Mouse (Mus musculus) pancreas, adult 10 weeks (tissue): ENCODE data around the gene Btbd35f5. TPM values are rescaled to one million over a fixed set of nuclear protein-coding genes. Genes with fewer than 3 reads are reported as not detected.

Source experiments
- polyA plus RNA-seq: library from polyadenylated mRNA; stranded (reverse); fragments of 350-450 nt; fragmentation: Illumina TruSeq; extraction: RNeasy Lipid Tissue Mini Kit (QIAGEN cat#74804); gene quantifications from one replicate; pipeline ENCODE4 v1.2.3, GENCODE M21; 2015; ENCODE audit warnings: low read depth, low replicate concordance; ENCODE audit not compliant: insufficient read depth

Gene Btbd35f5
- not detected for polyA plus RNA-seq

GRCm38 (mm10) chrX:32973597-32973996 is at the start of gene Btbd35f5:
Gene Btbd35f5, plus strand, starts transcription at chrX:32973897.

GRCm38 (mm10) chrX:32941468-32941867 is 32.2 kb upstream of the Btbd35f5 start, which contains the start of gene Gm21789:
Gene Gm21789, plus strand, starts transcription at chrX:32941768.

Other genes with a start within 250 kb of the Btbd35f5 start
- not detected for gene Btbd35f21, start 247.8 kb upstream of the Btbd35f5 start, polyA plus RNA-seq
- not detected for gene Btbd35f30, start 79.3 kb upstream of the Btbd35f5 start, polyA plus RNA-seq
- gene Gm21789, start 32.1 kb upstream of the Btbd35f5 start, polyA plus RNA-seq: not detected